Mouse (Mus musculus) testis, postnatal 14 days (tissue): ENCODE data around the gene Fam71d.

Source experiments
- DNase-seq: peaks from one replicate; pipeline ENCODE4 v3.0.0; 2021; ENCODE audit warnings: low spot score

The Fam71d gene

DNA sequence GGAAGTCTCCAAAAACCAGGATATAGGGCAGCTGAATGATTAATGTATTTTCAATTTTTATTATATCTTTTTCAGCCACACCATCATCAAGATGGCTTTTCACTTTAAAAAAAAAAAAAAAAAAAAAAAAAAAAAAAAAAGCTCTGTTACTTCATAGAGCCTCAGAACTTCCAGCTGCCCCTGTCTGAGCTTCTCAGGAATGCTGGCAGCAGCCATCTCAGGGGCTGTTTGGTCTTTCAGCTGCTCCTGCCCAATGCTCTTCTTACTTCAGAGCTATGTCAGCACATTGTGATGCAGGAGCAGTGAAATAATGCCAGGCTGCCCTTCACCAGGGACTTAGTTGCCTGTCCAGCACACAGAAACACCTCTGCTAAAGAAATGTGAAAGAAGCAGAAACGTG, at the start of gene Fam71d:
Gene Fam71d, plus strand, starts transcription at position 211 of the 400 bp plus-strand sequence.
- DNase-seq: no peak

DNA sequence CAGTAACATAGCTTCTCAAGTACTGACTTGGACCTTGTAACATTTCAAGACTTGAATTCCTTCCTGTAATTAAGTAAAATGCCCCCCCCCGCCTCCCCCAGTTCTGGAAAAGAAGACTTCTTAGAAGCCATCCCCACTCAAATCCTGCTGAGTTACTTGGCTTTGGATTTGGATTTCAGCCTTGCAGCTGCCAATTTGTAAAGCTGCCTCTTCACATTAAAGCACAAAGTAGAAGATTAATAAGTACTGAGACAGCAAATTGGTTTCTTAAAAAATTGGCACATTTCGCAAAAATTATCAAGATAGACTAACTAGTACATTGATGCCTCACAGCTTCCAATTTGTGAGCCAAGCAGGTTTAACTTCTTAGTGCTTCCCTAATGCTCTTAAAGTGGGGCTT, 47.6 kb upstream of the Fam71d start:
- DNase-seq: no peak

DNA sequence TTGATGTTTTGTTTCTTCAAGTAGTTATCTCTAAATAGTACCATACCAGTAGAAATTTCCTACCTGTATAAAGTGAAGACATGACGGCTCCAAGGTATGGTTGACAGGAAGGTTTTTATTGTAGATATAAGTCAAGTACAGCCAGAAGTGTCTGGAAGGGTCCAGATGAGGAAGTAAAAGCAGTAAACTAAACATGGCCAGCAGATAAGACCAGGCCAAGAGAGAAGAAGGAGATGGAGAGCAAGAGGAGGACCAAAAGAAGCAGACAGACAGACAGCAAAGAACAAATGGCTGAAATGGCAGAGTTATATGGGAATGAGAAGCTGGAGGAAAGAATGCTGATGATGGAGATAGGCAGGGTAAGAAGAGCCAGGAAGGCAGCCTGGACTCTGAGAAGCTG, 46.1 kb upstream of the Fam71d start:
- DNase-seq: no peak

DNA sequence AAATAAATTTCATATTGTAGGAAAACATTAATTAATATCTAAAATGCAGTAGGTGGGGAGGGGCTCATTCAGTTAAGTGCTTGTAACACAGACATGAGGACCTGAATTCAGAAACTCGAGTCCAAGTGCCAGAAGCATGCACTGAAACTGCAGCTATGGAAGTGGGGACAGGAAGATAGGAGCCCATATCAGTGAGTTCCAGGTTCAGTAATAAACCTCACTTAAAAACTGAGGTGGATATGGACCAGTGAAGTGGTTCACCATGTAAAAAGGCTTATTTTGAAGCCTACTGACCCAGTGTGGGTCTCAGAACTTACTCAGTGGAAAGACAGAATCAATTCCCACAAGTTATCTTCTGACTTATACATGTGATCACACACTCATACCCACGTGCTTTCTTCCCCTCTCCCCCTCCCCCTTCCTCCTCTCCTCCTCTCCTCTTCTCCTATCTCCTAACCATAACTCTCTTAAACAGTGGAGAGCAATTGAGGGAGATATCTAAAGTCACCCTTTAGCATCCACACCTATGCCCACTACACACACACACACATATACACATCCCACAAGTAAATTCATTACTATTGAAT, 31.5 kb upstream of the Fam71d start:
- DNase-seq: no peak

DNA sequence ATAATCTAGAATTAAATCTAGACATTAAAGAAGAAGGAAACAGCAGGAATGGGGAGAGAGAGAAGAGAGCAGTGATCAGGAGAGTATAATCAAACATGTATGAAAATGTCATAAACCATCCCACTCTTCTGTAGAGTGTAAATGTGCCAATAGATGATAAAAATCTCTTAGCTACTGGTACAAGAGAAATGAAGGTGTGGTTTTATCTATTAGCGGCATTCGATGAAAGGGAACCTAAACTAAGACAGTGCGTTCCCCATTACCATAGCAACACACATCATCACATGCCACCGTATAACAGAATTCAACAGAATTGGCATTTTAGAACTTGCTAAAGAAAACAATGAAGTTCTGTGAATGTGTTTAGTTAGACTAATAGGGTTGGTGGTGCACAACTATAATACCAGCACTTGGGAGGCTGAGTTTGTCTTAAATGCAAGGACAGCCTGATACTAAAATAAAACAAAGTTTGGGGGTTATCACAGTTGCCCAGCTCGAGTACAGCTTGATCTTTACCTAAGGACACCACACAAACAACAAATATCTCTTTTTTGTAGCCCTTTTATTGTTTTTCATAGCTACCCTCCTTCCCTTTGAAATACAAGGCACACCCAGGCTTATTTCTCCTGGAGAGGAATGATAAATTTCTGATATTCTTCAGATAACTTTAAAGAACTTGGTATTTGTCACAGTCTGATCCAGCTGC, 13.1 kb upstream of the Fam71d start:
- DNase-seq: no peak

DNA sequence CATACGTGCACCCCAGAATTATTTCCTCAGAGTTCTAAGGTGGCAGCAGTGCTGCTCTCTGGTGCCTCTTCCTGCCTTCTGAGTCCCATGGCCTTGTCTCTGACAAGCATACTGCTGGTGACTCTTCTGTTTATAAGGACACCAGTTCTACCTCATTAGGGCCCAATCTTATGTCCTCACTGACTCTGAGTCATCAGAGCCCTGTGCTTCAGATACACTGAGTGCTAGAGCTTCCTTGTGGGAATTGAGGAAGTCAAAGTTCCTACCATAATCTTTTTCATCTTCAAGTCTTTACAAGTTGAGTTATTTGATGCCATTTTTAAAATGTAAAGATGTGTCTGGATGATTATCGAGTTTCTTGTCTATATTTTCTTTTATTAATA, 12.5 kb upstream of the Fam71d start:
- no peak for DNase-seq

DNA sequence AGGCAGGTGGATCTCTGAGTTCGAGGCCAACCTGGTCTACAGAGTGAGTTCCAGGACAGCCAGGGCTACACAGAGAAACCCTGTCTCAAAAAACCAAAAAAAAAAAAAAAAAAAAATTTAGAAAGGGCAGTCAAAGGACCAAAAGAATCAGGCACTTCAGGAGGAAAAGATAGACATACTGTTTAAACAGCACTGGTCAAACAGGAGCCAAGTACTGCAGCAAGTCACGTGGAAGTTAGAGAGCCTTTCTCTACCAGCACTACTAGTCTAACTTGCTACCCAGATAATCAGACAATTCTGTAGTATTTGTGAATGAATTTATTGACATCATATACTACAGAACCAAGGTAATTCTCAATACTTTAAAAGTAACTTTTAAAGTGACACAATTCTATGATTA, 10.3 kb upstream of the Fam71d start:
- no peak for DNase-seq

DNA sequence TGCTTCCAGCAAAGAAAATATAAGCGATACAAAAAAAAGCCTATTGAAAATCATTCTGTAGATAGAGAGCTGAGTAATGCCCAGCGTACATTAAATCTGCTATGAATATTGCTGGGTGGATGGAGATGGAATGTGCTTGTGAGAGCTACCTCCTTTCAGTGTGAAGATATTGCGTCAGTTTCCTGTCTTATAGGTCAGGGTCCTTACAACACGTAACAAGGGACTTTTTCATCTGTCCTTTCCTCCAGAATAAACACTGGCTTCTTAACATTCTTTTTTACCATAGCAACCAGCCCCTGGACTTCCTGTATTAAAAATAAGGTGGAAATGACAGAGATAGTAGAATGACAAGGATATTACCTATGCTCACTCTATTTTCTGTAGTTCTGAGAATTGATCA, 9.1 kb upstream of the Fam71d start:
- DNase-seq: no peak

DNA sequence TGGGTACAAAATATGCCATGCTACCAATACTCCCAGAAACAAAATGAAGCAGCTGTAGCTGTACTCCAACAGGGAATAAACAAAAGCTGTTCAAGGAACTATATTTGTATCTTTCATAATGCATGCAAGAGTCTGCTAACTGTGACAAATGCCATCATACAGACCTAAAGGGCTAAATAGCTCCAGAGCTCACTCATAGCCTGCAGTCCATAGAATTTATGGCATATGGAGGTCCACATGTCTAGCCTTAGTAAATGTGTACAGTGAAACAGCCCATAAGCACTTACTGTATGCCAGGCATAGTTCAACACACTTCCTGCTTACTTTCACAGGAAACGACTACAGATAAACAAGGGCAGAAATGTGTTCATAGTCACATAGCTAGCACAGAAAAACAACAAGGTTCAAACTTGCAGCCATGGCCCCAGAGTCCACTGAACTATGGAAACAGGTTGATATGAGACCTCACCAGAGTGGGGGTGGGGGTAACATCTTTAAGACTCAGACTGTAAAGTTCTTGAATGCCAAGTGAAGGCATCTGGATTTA, 5.6 kb upstream of the Fam71d start:
- no peak for DNase-seq

DNA sequence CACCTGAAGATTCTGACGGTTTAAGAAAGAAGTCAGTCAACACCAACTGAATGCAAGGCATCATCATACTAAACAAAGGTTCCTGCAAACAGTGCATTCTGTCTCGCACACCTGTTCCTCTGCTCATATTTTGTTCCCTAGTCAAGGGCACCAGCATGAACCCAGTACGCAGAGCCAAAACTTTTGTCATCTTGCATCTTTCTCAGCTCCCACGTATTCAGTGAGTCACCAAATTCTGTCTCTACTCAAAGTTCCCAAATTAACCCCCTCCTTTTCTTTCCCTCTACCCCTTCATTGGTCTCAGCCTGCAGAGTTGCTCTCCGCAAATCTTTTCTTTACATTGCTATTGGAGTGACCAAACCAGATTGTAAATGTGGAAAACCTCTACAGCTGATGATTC, 2.5 kb upstream of the Fam71d start:
- no peak for DNase-seq

DNA sequence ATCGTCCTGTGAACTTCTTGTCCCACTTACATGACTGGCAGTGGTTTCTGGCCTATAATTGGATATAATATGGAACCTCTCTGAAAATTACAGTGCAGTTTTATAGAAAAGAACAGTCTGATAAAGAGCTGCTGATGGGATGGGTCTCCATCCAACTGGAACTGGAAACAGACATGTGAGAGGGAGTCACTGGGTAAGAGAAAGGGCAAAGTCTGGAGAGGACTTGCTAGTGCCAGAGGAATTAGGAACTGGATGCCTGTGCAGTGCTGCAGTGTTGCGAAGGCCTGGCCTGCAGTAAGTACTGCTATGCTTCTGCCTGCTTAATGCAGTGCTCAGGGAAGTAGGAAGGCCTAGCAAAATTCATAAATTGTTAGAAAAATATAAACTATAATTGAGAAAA, 1.9 kb downstream of the Fam71d start:
- no peak for DNase-seq

DNA sequence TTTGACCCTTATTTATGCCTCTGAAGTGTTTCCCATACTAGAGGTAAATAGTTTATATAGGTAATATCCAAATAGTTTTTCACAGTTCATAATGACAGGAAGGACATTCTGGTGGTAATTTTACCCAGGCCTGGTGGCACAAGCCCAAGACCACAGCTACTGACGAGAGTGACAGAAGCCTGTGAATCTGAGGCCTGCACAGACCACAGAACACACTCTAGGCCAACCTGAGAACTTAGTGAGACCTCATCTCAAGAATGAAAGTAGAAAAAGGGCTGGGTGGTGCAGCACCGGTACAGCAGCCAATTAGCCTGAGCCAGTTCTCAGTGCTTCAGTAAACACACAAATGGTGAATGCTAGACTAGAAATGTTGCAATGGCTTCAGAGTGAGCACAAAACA, 26.4 kb downstream of the Fam71d start:
- DNase-seq: no peak

DNA sequence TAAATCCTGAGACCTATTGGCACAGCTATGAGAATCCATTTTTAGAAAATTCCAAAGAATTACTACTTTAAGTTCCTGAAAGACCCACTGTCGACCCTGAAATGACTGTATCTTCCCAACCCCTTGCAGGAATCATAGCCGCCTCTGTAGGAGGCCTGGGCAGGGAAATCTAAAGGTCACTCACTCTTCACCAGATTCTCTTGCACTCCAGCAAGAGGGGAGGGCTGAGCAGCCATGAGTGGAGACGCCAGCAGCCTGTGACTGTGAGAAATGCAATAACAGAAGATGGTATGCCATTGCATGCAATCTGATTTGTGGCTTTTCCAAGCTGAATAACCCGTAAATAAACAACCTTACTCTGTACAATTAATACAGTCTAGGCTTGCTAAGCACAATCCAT, 36.4 kb downstream of the Fam71d start:
- DNase-seq: no peak

DNA sequence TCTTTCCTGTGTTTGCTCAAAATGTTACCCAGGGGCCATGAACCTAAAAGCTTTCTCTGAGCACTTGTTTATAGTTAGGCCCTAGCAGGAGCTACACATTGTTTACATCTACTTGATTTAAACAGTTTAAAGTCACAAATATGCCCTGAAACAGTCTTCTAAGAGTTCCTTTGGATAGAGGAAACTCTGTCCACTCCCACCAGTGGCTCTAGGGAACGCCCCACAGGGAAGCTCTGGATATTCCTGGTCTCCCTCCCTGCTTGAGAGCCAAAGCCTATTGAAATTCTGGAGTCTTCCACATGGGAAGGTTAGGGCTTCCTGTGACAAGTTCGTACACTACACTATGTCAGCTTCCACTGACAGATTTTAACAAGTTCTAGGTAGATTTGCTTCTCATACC, 48.3 kb downstream of the Fam71d start:
- no peak for DNase-seq

DNA sequence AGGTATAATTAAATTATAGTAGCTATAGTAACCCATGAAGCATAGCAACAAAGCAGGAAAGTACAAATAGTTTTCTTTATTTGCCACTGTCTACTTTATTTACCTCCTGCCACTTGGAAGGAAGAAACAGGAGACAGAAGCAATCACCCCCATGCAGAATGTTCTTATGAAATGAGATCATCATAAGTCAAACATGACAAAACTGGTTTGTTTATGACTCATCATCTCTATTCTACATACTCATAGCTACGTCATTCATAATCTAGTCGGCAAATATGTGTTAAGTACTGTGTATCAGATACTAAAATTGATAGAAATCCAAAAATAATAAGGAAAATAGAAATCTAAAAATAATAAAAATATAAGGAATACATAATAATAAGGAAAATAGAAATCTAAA, 49.0 kb downstream of the Fam71d start:
- DNase-seq: no peak

DNA sequence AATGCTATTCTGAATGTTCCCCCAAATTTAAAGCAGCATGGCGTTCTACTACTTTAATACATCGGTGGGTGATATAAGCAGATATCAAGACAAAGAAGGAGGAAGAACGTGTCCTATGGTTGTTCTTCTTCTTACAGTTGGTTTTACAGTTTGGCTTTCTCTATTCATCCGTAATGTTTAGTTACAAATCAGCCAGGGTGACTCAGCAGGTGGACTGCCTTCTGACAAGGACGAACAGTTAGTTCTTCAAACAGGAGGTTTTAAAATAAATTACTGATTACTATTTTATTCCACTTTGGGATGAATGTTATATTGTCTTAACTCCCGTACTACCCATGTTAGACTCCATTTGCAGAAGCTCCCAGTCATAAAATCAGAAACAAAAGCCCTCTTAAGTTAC, 54.9 kb downstream of the Fam71d start:
- DNase-seq: no peak

DNA sequence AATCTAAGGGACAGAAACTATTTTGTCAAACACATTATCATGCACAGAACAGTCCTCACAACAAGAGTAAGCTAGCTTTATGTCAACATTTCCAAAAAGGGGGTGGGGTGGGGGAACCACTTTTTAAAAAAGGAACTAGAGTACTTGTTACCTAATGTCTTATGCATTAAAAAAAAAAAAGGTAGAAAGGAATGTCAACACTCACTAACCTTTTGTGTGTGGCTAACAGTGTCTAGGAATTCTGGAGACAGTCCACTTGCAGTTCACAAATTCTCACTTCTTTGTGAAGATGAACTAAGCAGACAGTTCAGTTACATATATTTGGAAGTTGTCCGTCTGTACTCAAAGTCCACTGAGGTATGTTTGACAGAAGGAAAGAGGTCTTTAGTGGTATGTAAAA, 56.1 kb downstream of the Fam71d start:
- DNase-seq: no peak

DNA sequence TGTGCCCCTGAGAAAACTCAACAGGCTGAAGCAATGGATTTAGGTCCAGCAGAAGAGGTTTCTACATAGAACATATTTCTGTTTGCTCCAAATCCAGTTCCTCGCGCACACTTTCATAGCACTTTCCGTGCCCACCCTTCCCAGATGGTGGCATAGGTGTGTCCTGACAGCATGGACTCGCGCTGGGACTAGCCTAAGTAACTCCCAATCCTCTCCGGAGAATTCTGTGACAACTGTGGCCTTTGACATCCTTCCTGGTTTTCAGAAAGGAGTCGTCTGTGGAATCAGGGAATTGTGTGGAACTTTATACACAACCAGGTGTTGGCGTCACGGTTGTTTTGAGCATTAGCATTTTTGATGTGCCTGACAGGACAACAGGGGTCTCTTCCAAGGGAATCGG, 56.8 kb downstream of the Fam71d start:
- peak; percentile 42 for DNase-seq

DNA sequence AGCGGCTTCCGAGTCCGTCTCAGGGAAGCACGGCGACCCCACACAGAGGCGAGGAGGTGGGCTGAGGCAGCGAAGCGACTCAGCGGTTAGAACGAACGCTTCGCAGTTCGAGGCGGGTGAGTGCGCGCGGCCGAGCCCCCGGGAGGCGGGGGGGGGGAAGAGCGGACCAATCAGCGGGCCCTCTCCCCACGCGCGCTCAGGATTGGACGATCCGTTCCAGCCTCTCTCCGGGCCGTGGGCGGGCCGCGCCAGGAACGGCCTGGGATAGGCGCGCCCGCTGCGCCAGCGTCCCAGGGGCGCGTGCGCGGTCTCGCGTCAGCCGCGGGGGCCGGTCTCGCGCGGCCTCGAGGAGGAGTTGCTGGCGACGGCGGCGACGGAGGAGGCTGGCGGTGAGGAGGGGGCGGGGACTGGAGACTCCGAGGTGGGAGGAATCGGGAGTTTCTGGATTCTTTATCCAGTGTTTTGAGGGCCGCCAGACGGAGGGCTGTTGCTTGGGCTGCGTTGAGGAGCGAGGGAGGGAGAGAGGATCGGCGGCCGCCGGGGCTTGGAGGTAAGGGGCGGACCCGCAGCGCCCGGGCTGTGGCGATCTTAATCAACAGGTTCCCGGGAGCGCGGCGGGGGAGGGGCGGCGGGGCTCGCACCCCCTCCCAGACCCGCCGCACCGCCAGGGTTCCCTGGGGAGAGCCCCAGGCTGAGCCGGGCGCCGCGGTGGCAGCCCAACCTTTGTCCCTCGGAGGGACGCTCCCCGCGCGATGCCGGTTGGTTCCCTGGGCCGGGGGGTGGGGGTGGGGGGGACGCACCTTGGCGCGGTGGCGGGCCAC, 57.4 kb downstream of the Fam71d start, which contains the start of gene Mpp5:
Gene Mpp5, plus strand, starts transcription at position 351 of the 821 bp plus-strand sequence.
- peak; percentile 97 for DNase-seq

DNA sequence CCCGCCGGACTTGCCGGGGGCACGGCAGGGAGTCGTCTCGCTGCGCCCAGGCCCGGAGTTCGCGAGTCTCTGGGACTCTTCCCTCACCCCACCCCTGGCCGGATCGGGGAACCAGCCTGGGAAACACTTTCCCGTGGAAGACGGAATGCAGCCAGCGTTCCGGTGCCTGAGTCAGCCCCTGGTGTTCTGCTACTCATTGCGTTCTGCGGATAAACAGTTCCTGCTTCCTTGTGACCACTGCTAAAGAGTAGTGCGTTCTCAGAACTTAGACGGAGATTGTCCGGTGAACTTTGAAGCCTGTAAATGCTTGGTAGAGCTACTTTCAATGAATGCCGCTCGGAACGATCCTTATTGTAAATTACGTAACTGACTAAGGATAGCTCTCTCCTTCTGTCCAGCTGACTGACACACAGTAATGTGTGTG, 58.1 kb downstream of the Fam71d start:
- peak; percentile 77 for DNase-seq

DNA sequence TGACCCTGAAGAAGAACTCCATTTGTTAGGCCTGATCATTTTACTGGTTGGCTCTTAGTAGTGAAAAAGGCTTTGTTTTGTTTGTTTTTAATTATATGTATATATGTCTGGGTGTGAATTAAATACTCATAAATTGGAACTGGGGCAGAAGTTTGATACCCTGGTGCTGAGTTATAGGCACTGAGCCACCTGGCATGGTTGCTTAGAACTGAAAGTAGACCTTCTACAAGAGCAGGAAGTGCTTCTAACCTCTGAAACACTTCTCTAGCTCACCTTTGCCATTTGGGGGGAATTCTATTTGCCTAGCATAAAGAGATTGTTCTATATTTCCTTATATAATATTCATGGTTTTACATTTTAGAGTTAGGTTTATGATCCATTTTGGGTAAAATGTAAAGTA, 70.6 kb downstream of the Fam71d start:
- DNase-seq: no peak

DNA sequence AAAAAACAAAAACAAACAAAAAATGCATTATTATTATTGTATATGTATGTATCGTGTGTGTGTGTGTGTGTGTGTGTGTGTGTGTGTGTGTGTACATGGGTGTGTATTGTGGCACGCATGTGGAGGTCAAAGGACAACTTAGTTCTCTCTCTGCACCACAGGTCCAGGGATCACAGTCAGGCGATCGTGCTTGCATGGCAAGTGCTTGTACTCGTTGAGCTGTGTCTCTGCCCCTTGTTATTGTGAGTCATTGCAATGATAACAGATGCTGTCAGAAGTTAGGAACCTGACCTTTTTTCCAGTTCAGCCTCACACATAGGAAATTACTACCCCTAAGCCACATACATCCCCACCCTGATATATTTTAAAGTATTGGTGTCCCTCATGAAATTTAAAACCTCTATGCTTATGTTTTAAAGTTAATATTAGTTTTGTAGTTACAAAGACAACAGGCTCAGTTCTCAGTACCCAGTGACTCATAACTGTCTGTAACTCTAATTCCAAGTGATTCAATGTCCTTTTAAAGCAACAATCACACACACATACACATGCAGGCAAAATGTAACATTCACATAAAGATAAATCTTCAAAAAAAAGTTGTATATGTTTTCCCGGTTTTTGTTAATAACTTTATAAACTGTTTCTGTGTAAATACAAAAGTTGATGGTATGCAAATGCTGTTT, 77.8 kb downstream of the Fam71d start:
- no peak for DNase-seq
